Mouse (Mus musculus) neural tube, embryonic 12.5 days (tissue): ENCODE data around the gene Tbl1xr1. TPM values are rescaled to one million over a fixed set of nuclear protein-coding genes. Genes with fewer than 3 reads are reported as not detected.

Experiments used
- ATAC-seq: fragments of 200-750 bp; cut with Nextera tagmentation; 2 replicates; pipeline ENCODE4 v1.8.0; 2017; ENCODE audit warnings: low read depth, mild to moderate bottlenecking, moderate TSS enrichment, moderate library complexity; ENCODE audit not compliant: low FRiP score
- H3K27ac ChIP-seq: fragments of 300-500 bp; sonication (generic); 2 replicates; pipeline ENCODE4 v1.5.1; 2016
- H3K27me3 ChIP-seq: fragments of 300-500 bp; sonication (generic); replicated peaks from 2 replicates; pipeline ENCODE4 v1.6.1; 2016; ENCODE audit warnings: mild to moderate bottlenecking
- H3K36me3 ChIP-seq: fragments of 300-500 bp; sonication (generic); 2 replicates; pipeline ENCODE4 v1.6.1; 2016; ENCODE audit warnings: mild to moderate bottlenecking
- H3K4me1 ChIP-seq: fragments of 300-500 bp; sonication (generic); 2 replicates; pipeline ENCODE4 v1.6.1; 2016
- H3K4me2 ChIP-seq: fragments of 300-500 bp; sonication (generic); replicated peaks from 2 replicates; pipeline ENCODE4 v1.6.1; 2016; ENCODE audit warnings: mild to moderate bottlenecking
- H3K4me3 ChIP-seq: fragments of 300-500 bp; sonication (generic); 2 replicates; pipeline ENCODE4 v1.5.1; 2016
- H3K9ac ChIP-seq: fragments of 300-500 bp; sonication (generic); 2 replicates; pipeline ENCODE4 v1.6.1; 2016; ENCODE audit warnings: mild to moderate bottlenecking
- H3K9me3 ChIP-seq: fragments of 300-500 bp; sonication (generic); 2 replicates; pipeline ENCODE4 v1.6.1; 2016; ENCODE audit warnings: mild to moderate bottlenecking
- WGBS: fragments of 180-500 bp; shearing (Covaris S2); methylation state at CpG from one replicate; pipeline ENCODE4 v1.1.7; 2016; 5-methylcytosine and 5-hydroxymethylcytosine counted together
- polyA plus RNA-seq: library from polyadenylated mRNA; unstranded; fragments of >200 nt; fragmentation: Nextera tagmentation; extraction: Ambion mirVana; gene quantifications from 2 replicates; pipeline ENCODE4 v1.2.1, GENCODE M21; 2016

Tbl1xr1 gene
- polyA plus RNA-seq, 1 experiment from 2014 or later = 26.9 TPM

- no peaks in the 10 kb centered on the region for H3K27me3 ChIP-seq
- H3K9ac ChIP-seq = no peak overlapping the region
- peaks cover 6% of the 10 kb centered on the region; the same call in 1 of the 2 replicates for H3K4me1 ChIP-seq
- H3K9me3 ChIP-seq = no peaks in the 10 kb centered on the region
- no peak for ATAC-seq
- H3K36me3 ChIP-seq = no peaks in the 10 kb centered on the region
- H3K4me3 ChIP-seq = no peak overlapping the region
- H3K27ac ChIP-seq = no peak overlapping the region
- WGBS = 76% methylated on average over 5 of the region's 5 CpGs
- no peak overlapping the region for H3K4me2 ChIP-seq
These were observed 16.3 kb downstream of the Tbl1xr1 start for GRCm38 (mm10) chr3:22092784-22093183.

GRCm38 (mm10) chr3:22103986-22104515 is 27.6 kb downstream of the Tbl1xr1 start:
- H3K27me3 ChIP-seq = no peaks in the 10 kb centered on the region
- peaks cover 8% of the 10 kb centered on the region; the same call in 1 of the 2 replicates for H3K4me1 ChIP-seq
- no peak overlapping the region for H3K9ac ChIP-seq
- no peak for ATAC-seq
- no peak overlapping the region for H3K4me3 ChIP-seq
- WGBS = 72% methylated on average over 5 of the region's 5 CpGs
- no peak overlapping the region for H3K4me2 ChIP-seq
- no peak overlapping the region for H3K27ac ChIP-seq
- no peaks in the 10 kb centered on the region for H3K36me3 ChIP-seq
- H3K9me3 ChIP-seq = no peaks in the 10 kb centered on the region

GRCm38 (mm10) chr3:22105471-22105870 is 29.0 kb downstream of the Tbl1xr1 start:
- Histone ChIP-seq H3K4me3 (no peak overlapping the region), H3K36me3 (no peaks in the 10 kb centered on the region), H3K9ac (no peak overlapping the region), H3K4me1 (peaks cover 1% of the 10 kb centered on the region; the same call in 1 of the 2 replicates), H3K27me3 (no peaks in the 10 kb centered on the region), H3K9me3 (no peaks in the 10 kb centered on the region), H3K4me2 (no peak overlapping the region), H3K27ac (no peak overlapping the region)
- ATAC-seq = 0 out of 2 replicates have a peak, but pooled peaks have one; percentile 7
- 78% methylated on average over 6 of the region's 6 CpGs for WGBS

GRCm38 (mm10) chr3:22108013-22108412 is 31.6 kb downstream of the Tbl1xr1 start:
- no peaks in the 10 kb centered on the region for H3K27me3 ChIP-seq
- no peaks in the 10 kb centered on the region for H3K4me1 ChIP-seq
- H3K27ac ChIP-seq = no peak overlapping the region
- no peak for ATAC-seq
- H3K4me2 ChIP-seq = no peak overlapping the region
- H3K9ac ChIP-seq = no peak overlapping the region
- no peak overlapping the region for H3K4me3 ChIP-seq
- 0 out of 2 replicates have a peak, but pooled peaks cover 6% of the 10 kb centered on the region for H3K9me3 ChIP-seq
- no peaks in the 10 kb centered on the region for H3K36me3 ChIP-seq

- Histone ChIP-seq H3K4me1 (no peaks in the 10 kb centered on the region), H3K27ac (no peak overlapping the region), H3K4me2 (no peak overlapping the region), H3K9me3 (0 out of 2 replicates have a peak, but pooled peaks cover 6% of the 10 kb centered on the region), H3K36me3 (no peaks in the 10 kb centered on the region), H3K9ac (no peak overlapping the region), H3K27me3 (no peaks in the 10 kb centered on the region), H3K4me3 (no peak overlapping the region)
- no peak for ATAC-seq
- 81% methylated on average over 1 of the region's 1 CpGs for WGBS
These were observed 33.2 kb downstream of the Tbl1xr1 start for GRCm38 (mm10) chr3:22109651-22110050.

- peaks cover 3% of the 10 kb centered on the region; the same call in 1 of the 2 replicates for H3K4me1 ChIP-seq
- no peaks in the 10 kb centered on the region for H3K36me3 ChIP-seq
- H3K4me2 ChIP-seq = no peak overlapping the region
- H3K4me3 ChIP-seq = no peak overlapping the region
- no peak overlapping the region for H3K9ac ChIP-seq
- 0 out of 2 replicates have a peak, but pooled peaks cover 6% of the 10 kb centered on the region for H3K9me3 ChIP-seq
- WGBS = 93% methylated on average over 4 of the region's 4 CpGs
- no peaks in the 10 kb centered on the region for H3K27me3 ChIP-seq
- H3K27ac ChIP-seq = no peak overlapping the region
- ATAC-seq = no peak
These were observed 37.3 kb downstream of the Tbl1xr1 start for GRCm38 (mm10) chr3:22113773-22114172.

- Histone ChIP-seq H3K27ac (no peak overlapping the region), H3K9ac (no peak overlapping the region), H3K4me1 (peaks cover 3% of the 10 kb centered on the region; the same call in 1 of the 2 replicates), H3K9me3 (0 out of 2 replicates have a peak, but pooled peaks cover 6% of the 10 kb centered on the region), H3K27me3 (no peaks in the 10 kb centered on the region), H3K4me3 (no peak overlapping the region), H3K4me2 (no peak overlapping the region), H3K36me3 (no peaks in the 10 kb centered on the region)
- WGBS = 45% methylated on average over 2 of the region's 2 CpGs
- ATAC-seq = no peak
These were observed 38.8 kb downstream of the Tbl1xr1 start for GRCm38 (mm10) chr3:22115221-22115620.

GRCm38 (mm10) chr3:22115678-22116077 is 39.2 kb downstream of the Tbl1xr1 start:
- Histone ChIP-seq H3K4me1 (peaks cover 3% of the 10 kb centered on the region; the same call in 1 of the 2 replicates), H3K9me3 (0 out of 2 replicates have a peak, but pooled peaks cover 6% of the 10 kb centered on the region), H3K27me3 (no peaks in the 10 kb centered on the region), H3K4me2 (no peak overlapping the region), H3K27ac (no peak overlapping the region), H3K9ac (no peak overlapping the region), H3K36me3 (no peaks in the 10 kb centered on the region), H3K4me3 (no peak overlapping the region)
- WGBS = 96% methylated on average over 3 of the region's 3 CpGs
- no peak for ATAC-seq

GRCm38 (mm10) chr3:22116188-22116587 is 39.7 kb downstream of the Tbl1xr1 start:
- Histone ChIP-seq H3K4me3 (no peak overlapping the region), H3K9me3 (0 out of 2 replicates have a peak, but pooled peaks cover 4% of the 10 kb centered on the region), H3K9ac (no peak overlapping the region), H3K36me3 (no peaks in the 10 kb centered on the region), H3K27ac (no peak overlapping the region), H3K4me1 (peaks cover 3% of the 10 kb centered on the region; the same call in 1 of the 2 replicates), H3K4me2 (no peak overlapping the region), H3K27me3 (no peaks in the 10 kb centered on the region)
- WGBS = 91% methylated on average over 1 of the region's 1 CpGs
- no peak for ATAC-seq

- ATAC-seq = no peak
- Histone ChIP-seq H3K36me3 (no peaks in the 10 kb centered on the region), H3K4me2 (no peak overlapping the region), H3K4me3 (no peak overlapping the region), H3K9me3 (no peaks in the 10 kb centered on the region), H3K9ac (no peak overlapping the region), H3K27me3 (no peaks in the 10 kb centered on the region), H3K27ac (no peak overlapping the region), H3K4me1 (peaks cover 7% of the 10 kb centered on the region)
- 41% methylated on average over 3 of the region's 3 CpGs for WGBS
These were observed 45.3 kb downstream of the Tbl1xr1 start for GRCm38 (mm10) chr3:22121741-22122140.

GRCm38 (mm10) chr3:22123145-22123544 is 46.7 kb downstream of the Tbl1xr1 start:
- WGBS = 82% methylated on average over 2 of the region's 2 CpGs
- H3K27ac ChIP-seq = no peak overlapping the region
- ATAC-seq = no peak

GRCm38 (mm10) chr3:22126251-22126826 is 49.9 kb downstream of the Tbl1xr1 start:
- Histone ChIP-seq H3K9me3 (no peaks in the 10 kb centered on the region), H3K4me3 (no peak overlapping the region), H3K27ac (no peak overlapping the region), H3K4me2 (no peak overlapping the region), H3K36me3 (no peaks in the 10 kb centered on the region), H3K27me3 (no peaks in the 10 kb centered on the region), H3K4me1 (peaks cover 5% of the 10 kb centered on the region), H3K9ac (no peak overlapping the region)
- 87% methylated on average over 5 of the region's 5 CpGs for WGBS
- ATAC-seq = no peak

More at GRCm38 (mm10) chr3:22123145-22123544, 46.7 kb downstream of the Tbl1xr1 start:
- H3K27me3 ChIP-seq = no peaks in the 10 kb centered on the region
- H3K4me3 ChIP-seq = no peak overlapping the region
- no peak overlapping the region for H3K4me2 ChIP-seq
- H3K36me3 ChIP-seq = no peaks in the 10 kb centered on the region
- H3K9ac ChIP-seq = no peak overlapping the region
- no peaks in the 10 kb centered on the region for H3K9me3 ChIP-seq
- H3K4me1 ChIP-seq = peaks cover 7% of the 10 kb centered on the region

GRCm38 (mm10) chr3:22131277-22131676 is 54.8 kb downstream of the Tbl1xr1 start:
- no peak overlapping the region for H3K4me3 ChIP-seq
- H3K4me2 ChIP-seq = no peak overlapping the region
- H3K36me3 ChIP-seq = no peaks in the 10 kb centered on the region
- no peak overlapping the region for H3K27ac ChIP-seq
- no peak overlapping the region for H3K9ac ChIP-seq
- no peaks in the 10 kb centered on the region for H3K4me1 ChIP-seq
- H3K27me3 ChIP-seq = no peaks in the 10 kb centered on the region
- 85% methylated on average over 2 of the region's 2 CpGs for WGBS
- ATAC-seq = no peak
- no peaks in the 10 kb centered on the region for H3K9me3 ChIP-seq
